8 mouse cellular contexts compared by ENCODE assay signal in the genomic region with DNA sequence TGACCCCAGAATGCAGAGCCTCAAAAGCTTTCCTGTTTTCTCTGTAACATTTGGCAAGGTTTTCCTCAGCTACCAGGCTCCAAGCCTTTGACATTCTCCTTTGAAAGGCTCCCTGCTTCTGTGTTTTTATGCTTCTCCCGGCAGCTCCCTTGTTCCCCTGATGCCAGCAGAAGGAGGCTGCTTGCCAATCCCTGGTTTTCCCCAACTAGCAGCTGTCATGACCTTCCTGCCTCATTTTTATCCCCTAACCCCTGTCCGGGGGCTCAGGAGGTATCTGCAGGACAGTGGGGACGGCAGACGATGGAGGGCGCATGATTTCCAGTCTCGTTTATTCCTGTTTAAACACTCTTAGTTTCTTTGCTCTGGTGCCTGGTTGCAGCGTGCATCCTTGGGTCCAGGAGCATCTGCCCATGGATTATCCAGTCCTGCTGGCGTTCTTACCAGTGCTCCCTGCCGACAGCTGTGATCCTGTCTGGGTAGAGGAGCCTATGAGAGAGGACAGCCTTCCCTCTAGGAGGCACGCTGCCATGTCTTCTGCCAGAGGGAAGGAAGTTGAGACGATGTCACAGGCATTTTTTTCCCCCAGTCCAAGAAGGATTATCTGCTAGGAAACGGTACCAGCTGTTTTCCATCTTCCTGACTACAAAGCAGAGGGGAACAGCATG.
DNase-seq lines count a peak whose midpoint lies in the region; ATAC-seq and TF ChIP-seq lines count a peak whose summit lies in the region.

No protein-coding gene starts in this region.

- H3K9me3 ChIP-seq in embryonic facial prominence, embryonic 10.5 days, result no peaks in the 10 kb centered on the region
- H3K9me3 ChIP-seq in intestine, postnatal 0 days (ENCODE audit: control insufficient read depth), result no peaks in the 10 kb centered on the region

- peaks cover 40% of the 10 kb centered on the region for H3K4me1 ChIP-seq in embryonic facial prominence, embryonic 10.5 days
- no peaks in the 10 kb centered on the region for H3K4me1 ChIP-seq in intestine, postnatal 0 days (replicated peaks; ENCODE audit: control insufficient read depth, insufficient read depth, low read length)

- H3K27me3 ChIP-seq in embryonic facial prominence, embryonic 10.5 days (replicated peaks; ENCODE audit: low read depth, poor library complexity, severe bottlenecking), result no peaks in the 10 kb centered on the region
- H3K27me3 ChIP-seq in intestine, postnatal 0 days (replicated peaks; ENCODE audit: control insufficient read depth, insufficient read depth, low read length), result no peaks in the 10 kb centered on the region

- peak; percentile 84 for DNase-seq in Muller cell, postnatal 12 days (ENCODE audit: inconsistent ontology term)
- peak; percentile 54 for DNase-seq in embryonic facial prominence, embryonic 10.5 days (ENCODE audit: low spot score)
- DNase-seq in heart, adult 11 months, result peak; percentile 99
- peak; percentile 51 to 70 for DNase-seq in left cerebral cortex, adult 9 months (ENCODE audit: low spot score in 2 of 2)
- DNase-seq in lung, postnatal 4 days, result peak; percentile 73 to 90
- DNase-seq in right cerebral cortex, postnatal 36 days (ENCODE audit: low spot score in 2 of 2), result peak; percentile 32 to 35

- 29% methylated on average over 12 of the region's 12 CpGs for WGBS in embryonic facial prominence, embryonic 10.5 days
- WGBS in intestine, postnatal 0 days, result 30% methylated on average over 12 of the region's 12 CpGs

- 0 out of 2 replicates have a peak, but pooled peaks have one; percentile 12 for TF ChIP-seq CTCF in intestine, postnatal 0 days (IDR thresholded peaks at IDR 0.05; ENCODE audit: low read depth)

- peak overlapping the region; percentile 31 for H3K4me2 ChIP-seq in intestine, postnatal 0 days (replicated peaks; ENCODE audit: low read depth)

- H3K4me3 ChIP-seq in embryonic facial prominence, embryonic 10.5 days, result peak overlapping the region; percentile 30; the same call in 1 of the 2 replicates
- no peak overlapping the region for H3K4me3 ChIP-seq in intestine, postnatal 0 days (ENCODE audit: low read depth, low read length)

- ATAC-seq in intestine, postnatal 0 days, result no peak
- ATAC-seq in activated CD4-positive, CD25-positive, alpha-beta regulatory T cell, adult 4 months, result no peak

- peaks cover 3% of the 10 kb centered on the region; the same call in 1 of the 2 replicates for H3K36me3 ChIP-seq in embryonic facial prominence, embryonic 10.5 days (replicated peaks)
- no peaks in the 10 kb centered on the region for H3K36me3 ChIP-seq in intestine, postnatal 0 days (ENCODE audit: control insufficient read depth, insufficient read depth)

- H3K9ac ChIP-seq in intestine, postnatal 0 days (ENCODE audit: low read depth, low read length), result no peak overlapping the region

- peak overlapping the region; percentile 90 for H3K27ac ChIP-seq in embryonic facial prominence, embryonic 10.5 days (replicated peaks)
- H3K27ac ChIP-seq in intestine, postnatal 0 days (ENCODE audit: low read depth, low read length), result peak overlapping the region; percentile 30

Comparison
In these comparisons a context has a peak if more than half of its experiments do, and no peak if none do; other contexts are left out.
1. DNase-seq: peak in every context shown above with its lines; median percentile 99 in heart, adult 11 months; 84 in Muller cell, postnatal 12 days; 82 in lung, postnatal 4 days; 60 in left cerebral cortex, adult 9 months; 54 in embryonic facial prominence, embryonic 10.5 days; 34 in right cerebral cortex, postnatal 36 days.